Mouse (Mus musculus): ENCODE results near the gene Svs5. TPM values are rescaled to one million over a fixed set of nuclear protein-coding genes. Genes with fewer than 3 reads are reported as not detected.

The Svs5 gene
- polyA plus RNA-seq, 1 experiment from 2014 or later = not detected

- no peaks in the 10 kb centered on the region for H3K36me3 ChIP-seq
- DNase-seq (ENCODE audit: low spot score) = no peak
- 71% methylated on average over 5 of the region's 5 CpGs for WGBS
- H3K4me3 ChIP-seq = no peak overlapping the region
- H3K9me3 ChIP-seq = no peaks in the 10 kb centered on the region
- H3K27me3 ChIP-seq (ENCODE audit: insufficient read depth, poor library complexity, severe bottlenecking) = peaks cover 19% of the 10 kb centered on the region
- H3K4me1 ChIP-seq = no peaks in the 10 kb centered on the region
- H3K27ac ChIP-seq = no peak overlapping the region
These were observed 27.1 kb downstream of the Svs5 start for GRCm38 (mm10) chr2:164359668-164360067.

- no peaks in the 10 kb centered on the region for H3K9me3 ChIP-seq
- no peak overlapping the region for H3K4me3 ChIP-seq
- H3K4me1 ChIP-seq = no peaks in the 10 kb centered on the region
- H3K27ac ChIP-seq = no peak overlapping the region
- H3K36me3 ChIP-seq = no peaks in the 10 kb centered on the region
- WGBS = 30% methylated on average over 13 of the region's 13 CpGs
- no peak for DNase-seq (ENCODE audit: low spot score)
- H3K27me3 ChIP-seq (ENCODE audit: insufficient read depth, poor library complexity, severe bottlenecking) = peaks cover 12% of the 10 kb centered on the region
These were observed 28.6 kb downstream of the Svs5 start for GRCm38 (mm10) chr2:164360974-164361657.

GRCm38 (mm10) chr2:164366947-164367346 is 34.4 kb downstream of the Svs5 start:
- no peak for DNase-seq (ENCODE audit: low spot score)
- Histone ChIP-seq H3K9me3 (no peaks in the 10 kb centered on the region), H3K27me3 (ENCODE audit: insufficient read depth, poor library complexity, severe bottlenecking) (0 out of 2 replicates have a peak, but pooled peaks cover 5% of the 10 kb centered on the region), H3K4me1 (no peaks in the 10 kb centered on the region), H3K27ac (no peak overlapping the region), H3K36me3 (no peaks in the 10 kb centered on the region), H3K4me3 (no peak overlapping the region)
- WGBS = 60% methylated on average over 3 of the region's 3 CpGs

- no peak for DNase-seq (ENCODE audit: low spot score)
- H3K4me3 ChIP-seq = no peak overlapping the region
- H3K27ac ChIP-seq = no peak overlapping the region
- no peaks in the 10 kb centered on the region for H3K27me3 ChIP-seq (ENCODE audit: insufficient read depth, poor library complexity, severe bottlenecking)
- WGBS = 80% methylated on average over 6 of the region's 6 CpGs
- H3K36me3 ChIP-seq = no peaks in the 10 kb centered on the region
- H3K4me1 ChIP-seq = no peaks in the 10 kb centered on the region
- no peaks in the 10 kb centered on the region for H3K9me3 ChIP-seq
These were observed 36.1 kb downstream of the Svs5 start for GRCm38 (mm10) chr2:164368620-164369105.

GRCm38 (mm10) chr2:164371371-164371770 is 38.8 kb downstream of the Svs5 start:
- Histone ChIP-seq H3K9me3 (no peaks in the 10 kb centered on the region), H3K4me1 (no peaks in the 10 kb centered on the region), H3K4me3 (no peak overlapping the region), H3K27ac (no peak overlapping the region), H3K27me3 (ENCODE audit: insufficient read depth, poor library complexity, severe bottlenecking) (no peaks in the 10 kb centered on the region), H3K36me3 (no peaks in the 10 kb centered on the region)
- WGBS = 74% methylated on average over 3 of the region's 3 CpGs
- DNase-seq (ENCODE audit: low spot score) = no peak

GRCm38 (mm10) chr2:164372408-164373053 is 40.0 kb downstream of the Svs5 start:
- no peak overlapping the region for H3K27ac ChIP-seq
- H3K9me3 ChIP-seq = no peaks in the 10 kb centered on the region
- no peak for DNase-seq (ENCODE audit: low spot score)
- no peaks in the 10 kb centered on the region for H3K4me1 ChIP-seq
- no peak overlapping the region for H3K4me3 ChIP-seq
- WGBS = 24% methylated on average over 3 of the region's 3 CpGs
- H3K27me3 ChIP-seq (ENCODE audit: insufficient read depth, poor library complexity, severe bottlenecking) = no peaks in the 10 kb centered on the region
- no peaks in the 10 kb centered on the region for H3K36me3 ChIP-seq

- Histone ChIP-seq H3K36me3 (no peaks in the 10 kb centered on the region), H3K4me1 (no peaks in the 10 kb centered on the region), H3K4me3 (no peak overlapping the region), H3K27ac (no peak overlapping the region), H3K9me3 (no peaks in the 10 kb centered on the region), H3K27me3 (ENCODE audit: insufficient read depth, poor library complexity, severe bottlenecking) (no peaks in the 10 kb centered on the region)
- WGBS = 47% methylated on average over 4 of the region's 4 CpGs
- no peak for DNase-seq (ENCODE audit: low spot score)
These were observed 40.6 kb downstream of the Svs5 start for GRCm38 (mm10) chr2:164373187-164373586.

- WGBS = 83% methylated on average over 15 of the region's 15 CpGs
- no peak overlapping the region for H3K4me3 ChIP-seq
These were observed 45.2 kb downstream of the Svs5 start for GRCm38 (mm10) chr2:164377478-164378426.

GRCm38 (mm10) chr2:164381726-164382125 is 49.2 kb downstream of the Svs5 start:
- peaks cover 11% of the 10 kb centered on the region for H3K27me3 ChIP-seq (ENCODE audit: insufficient read depth, poor library complexity, severe bottlenecking)
- no peak overlapping the region for H3K27ac ChIP-seq
- WGBS = 70% methylated on average over 8 of the region's 8 CpGs
- H3K4me3 ChIP-seq = no peak overlapping the region
- H3K4me1 ChIP-seq = peaks cover 9% of the 10 kb centered on the region
- H3K36me3 ChIP-seq = no peaks in the 10 kb centered on the region
- DNase-seq (ENCODE audit: low spot score) = no peak
- H3K9me3 ChIP-seq = no peaks in the 10 kb centered on the region

More at GRCm38 (mm10) chr2:164377478-164378426, 45.2 kb downstream of the Svs5 start:
- H3K4me1 ChIP-seq = no peaks in the 10 kb centered on the region
- H3K27me3 ChIP-seq (ENCODE audit: insufficient read depth, poor library complexity, severe bottlenecking) = no peaks in the 10 kb centered on the region
- H3K36me3 ChIP-seq = no peaks in the 10 kb centered on the region
- H3K27ac ChIP-seq = no peak overlapping the region
- no peaks in the 10 kb centered on the region for H3K9me3 ChIP-seq
- no peak for DNase-seq (ENCODE audit: low spot score)

GRCm38 (mm10) chr2:164382971-164383370 is 50.4 kb downstream of the Svs5 start:
- H3K36me3 ChIP-seq = no peaks in the 10 kb centered on the region
- H3K4me3 ChIP-seq = no peak overlapping the region
- peaks cover 9% of the 10 kb centered on the region for H3K4me1 ChIP-seq
- no peak for DNase-seq (ENCODE audit: low spot score)
- H3K27ac ChIP-seq = no peak overlapping the region
- H3K9me3 ChIP-seq = no peaks in the 10 kb centered on the region
- WGBS = 80% methylated on average over 3 of the region's 3 CpGs
- H3K27me3 ChIP-seq (ENCODE audit: insufficient read depth, poor library complexity, severe bottlenecking) = peaks cover 23% of the 10 kb centered on the region
